Mouse (Mus musculus): ENCODE measurements around the gene Zfp266.

GRCm38 (mm10) chr9:20534326-20534926, 13.2 kb upstream of the Zfp266 start:
- TF ChIP-seq MAZ (IDR thresholded peaks at IDR 0.05; ENCODE audit: low read depth, low read length) (no peak), POLR2AphosphoS2 (IDR thresholded peaks at IDR 0.05; ENCODE audit: low read length) (no peak), POLR2A (IDR thresholded peaks at IDR 0.05; ENCODE audit: control insufficient read depth in 1 of 2, insufficient read depth in 1 of 2, low read depth in 1 of 2, low read length in 2 of 2, poor library complexity in 1 of 2) (no peak), CTCF (IDR thresholded peaks at IDR 0.05 in 2 of 3, conservative IDR thresholded peaks at IDR 0.05 in 1 of 3; ENCODE audit: control insufficient read depth in 1 of 3, insufficient read depth in 1 of 3, low read depth in 2 of 3, low read length in 3 of 3, poor library complexity in 1 of 3, severe bottlenecking in 1 of 3) (no peak), GABPA (IDR thresholded peaks at IDR 0.05; ENCODE audit: low read depth, low read length) (no peak), MXI1 (IDR thresholded peaks at IDR 0.05; ENCODE audit: low read depth, low read length) (no peak), SMC3 (IDR thresholded peaks at IDR 0.05; ENCODE audit: low read depth, low read length) (no peak), ZKSCAN1 (IDR thresholded peaks at IDR 0.05; ENCODE audit: low read depth, low read length) (no peak), USF1 (IDR thresholded peaks at IDR 0.05; ENCODE audit: low read depth, low read length) (no peak), GATA1 (IDR thresholded peaks at IDR 0.05; ENCODE audit: low read depth, low read length) (no peak)
